Mouse (Mus musculus) lung, embryonic 16.5 days (tissue): ENCODE results near the gene Dennd2a. TPM values are rescaled to one million over a fixed set of nuclear protein-coding genes. Genes with fewer than 3 reads are reported as not detected.

Experiments
- ATAC-seq: fragments of 200-750 bp; cut with Nextera tagmentation; 2 replicates; pipeline ENCODE4 v1.8.0; 2017; ENCODE audit warnings: low read depth, mild to moderate bottlenecking, moderate library complexity
- H3K27ac ChIP-seq: fragments of 300-500 bp; sonication (generic); 2 replicates; pipeline ENCODE4 v1.5.1; 2014; ENCODE audit warnings: mild to moderate bottlenecking, control low read depth, low read length
- H3K27me3 ChIP-seq: fragments of 300-500 bp; sonication (generic); 2 replicates; pipeline ENCODE4 v1.6.1; 2014; ENCODE audit warnings: low read depth, low read length, mixed read lengths; ENCODE audit not compliant: control insufficient read depth, insufficient read depth
- H3K36me3 ChIP-seq: fragments of 300-500 bp; sonication (generic); 2 replicates; pipeline ENCODE4 v1.6.1; 2014; ENCODE audit warnings: low read length; ENCODE audit not compliant: control insufficient read depth, insufficient read depth
- H3K4me1 ChIP-seq: fragments of 300-500 bp; sonication (generic); replicated peaks from 2 replicates; pipeline ENCODE4 v1.6.1; 2014; ENCODE audit warnings: low read length, mixed read lengths; ENCODE audit not compliant: control insufficient read depth, insufficient read depth
- H3K4me2 ChIP-seq: fragments of 300-500 bp; sonication (generic); 2 replicates; pipeline ENCODE4 v1.6.1; 2014; ENCODE audit warnings: low read depth, low read length, control low read depth
- H3K4me3 ChIP-seq: fragments of 300-500 bp; sonication (generic); 2 replicates; pipeline ENCODE4 v1.5.1; 2014; ENCODE audit warnings: mild to moderate bottlenecking, low read length, control low read depth
- H3K9ac ChIP-seq: fragments of 300-500 bp; sonication (generic); 2 replicates; pipeline ENCODE4 v1.6.1; 2014; ENCODE audit warnings: low read length, control low read depth
- H3K9me3 ChIP-seq: fragments of 300-500 bp; sonication (generic); 2 replicates; pipeline ENCODE4 v1.6.1; 2016; ENCODE audit warnings: low read length; ENCODE audit not compliant: control insufficient read depth
- WGBS: fragments of 180-500 bp; shearing (Covaris S2); extraction: QIAGEN DNeasy Blood & Tissue Kit; methylation state at CpG from one replicate; pipeline ENCODE4 v1.1.7; 2014; 5-methylcytosine and 5-hydroxymethylcytosine counted together
- polyA plus RNA-seq: library from polyadenylated mRNA; unstranded; fragments of >200 nt; fragmentation: Nextera tagmentation; extraction: Ambion mirVana; gene quantifications from 2 replicates; pipeline ENCODE4 v1.2.1, GENCODE M21; 2015

Gene Dennd2a
- polyA plus RNA-seq, 1 experiment from 2014 or later: 17.3 TPM

DNA sequence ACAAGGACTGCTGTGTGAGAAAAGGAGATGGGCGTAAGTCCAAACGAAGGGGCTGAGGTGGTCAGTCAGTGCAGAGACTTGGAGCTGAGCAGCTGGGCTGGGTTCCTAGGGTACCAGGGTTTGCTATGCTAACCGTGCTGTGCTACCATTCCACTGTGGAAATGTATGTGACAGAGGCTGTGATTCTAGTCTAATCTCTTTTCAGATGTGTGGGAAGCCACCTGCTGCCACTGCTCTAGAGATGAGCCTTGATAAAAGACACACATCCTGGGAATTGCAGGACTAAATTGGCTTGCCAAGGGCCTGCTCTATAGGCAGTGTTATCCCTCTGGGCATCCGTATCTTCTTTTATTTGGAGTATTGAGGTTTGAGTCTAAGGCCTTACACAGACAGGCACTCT is 60.5 kb downstream of the Dennd2a start:
- Histone ChIP-seq H3K9ac (no peak overlapping the region), H3K4me1 (peaks cover 4% of the 10 kb centered on the region; the same call in 1 of the 2 replicates), H3K4me3 (no peak overlapping the region), H3K4me2 (no peak overlapping the region), H3K36me3 (peaks cover 21% of the 10 kb centered on the region), H3K9me3 (no peaks in the 10 kb centered on the region), H3K27ac (no peak overlapping the region), H3K27me3 (no peaks in the 10 kb centered on the region)
- 93% methylated on average over 4 of the region's 4 CpGs for WGBS
- no peak for ATAC-seq

DNA sequence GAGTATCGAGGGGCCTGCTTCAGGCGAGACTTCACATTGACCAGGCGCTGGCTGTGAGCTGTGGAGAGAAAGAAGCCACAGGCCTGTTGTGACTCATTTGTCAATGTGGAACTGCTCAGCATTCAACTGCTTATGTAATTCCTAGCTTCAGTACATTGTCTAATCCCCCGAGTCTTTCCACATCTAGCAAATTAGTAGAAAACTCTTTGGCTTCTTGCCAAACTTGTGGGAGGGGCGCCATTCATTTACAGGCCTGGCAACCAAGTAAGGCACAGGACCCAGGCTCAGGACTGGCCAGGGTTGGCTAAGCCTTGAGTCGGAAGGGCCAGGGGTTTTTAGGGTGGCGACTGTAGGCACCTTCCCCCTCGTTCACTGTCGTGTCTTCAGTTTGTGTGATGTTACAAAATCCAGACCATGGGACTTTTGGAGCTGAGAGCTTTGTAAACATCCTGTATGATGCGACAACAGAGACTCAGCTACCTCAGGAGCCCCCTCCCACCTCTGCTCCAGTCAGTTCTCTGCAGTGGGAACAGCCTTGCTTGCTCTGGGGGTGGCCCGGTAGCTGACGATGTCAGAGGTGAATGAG is 64.4 kb downstream of the Dennd2a start:
- peaks cover 4% of the 10 kb centered on the region; the same call in 1 of the 2 replicates for H3K4me1 ChIP-seq
- peaks cover 26% of the 10 kb centered on the region for H3K36me3 ChIP-seq
- peak; percentile 69 for ATAC-seq
- 64% methylated on average over 12 of the region's 12 CpGs for WGBS
- H3K4me3 ChIP-seq: no peak overlapping the region
- H3K4me2 ChIP-seq: no peak overlapping the region
- no peaks in the 10 kb centered on the region for H3K9me3 ChIP-seq
- H3K27me3 ChIP-seq: no peaks in the 10 kb centered on the region
- H3K27ac ChIP-seq: no peak overlapping the region
- H3K9ac ChIP-seq: no peak overlapping the region; the same call in 1 of the 2 replicates

DNA sequence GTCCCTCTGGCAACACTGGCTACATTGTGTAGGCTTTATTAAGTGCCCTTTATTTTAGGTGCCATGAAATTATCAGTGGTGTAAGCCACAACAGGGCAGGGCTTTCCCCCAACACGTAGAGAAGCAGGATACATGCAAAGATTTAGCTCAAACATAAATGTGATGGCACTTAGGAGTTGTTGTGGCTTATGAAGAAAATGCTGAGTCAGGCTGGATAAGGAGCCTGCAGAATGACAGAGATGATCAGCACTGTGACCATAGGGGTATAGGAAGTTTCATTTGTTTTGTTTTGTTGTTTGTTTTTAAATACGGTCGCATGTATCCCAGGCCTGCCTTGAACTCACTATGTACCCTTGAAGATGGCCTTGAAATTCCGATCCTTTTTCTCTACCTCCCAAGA is 65.5 kb downstream of the Dennd2a start:
- peaks cover 31% of the 10 kb centered on the region for H3K36me3 ChIP-seq

DNA sequence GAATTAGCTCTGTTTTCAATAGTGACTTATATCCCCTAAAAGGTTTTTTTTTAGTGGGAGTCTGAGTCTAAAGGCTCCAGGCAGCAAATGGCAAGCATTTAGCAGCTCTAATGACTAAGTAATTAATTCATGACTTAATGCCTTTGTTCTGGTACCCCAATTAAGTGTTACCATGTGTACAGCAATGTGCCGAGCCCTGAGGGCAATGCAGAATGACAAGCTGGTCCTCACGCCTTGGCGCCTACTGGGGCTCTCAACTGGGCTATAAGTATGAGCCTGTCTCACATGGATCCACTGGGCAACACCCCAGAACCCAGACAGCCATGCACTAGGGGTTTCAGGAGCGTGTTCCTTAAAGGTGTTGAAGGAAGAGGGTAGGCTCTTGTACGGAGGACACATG is 66.5 kb downstream of the Dennd2a start:
- 86% methylated on average over 5 of the region's 5 CpGs for WGBS
- Histone ChIP-seq H3K27me3 (no peaks in the 10 kb centered on the region), H3K9ac (no peak overlapping the region), H3K27ac (no peak overlapping the region), H3K4me3 (no peak overlapping the region), H3K4me1 (peaks cover 4% of the 10 kb centered on the region; the same call in 1 of the 2 replicates), H3K4me2 (no peak overlapping the region), H3K9me3 (no peaks in the 10 kb centered on the region), H3K36me3 (peaks cover 31% of the 10 kb centered on the region)
- no peak for ATAC-seq

More for the DNA sequence above, 65.5 kb downstream of the Dennd2a start:
- H3K4me3 ChIP-seq: no peak overlapping the region
- H3K4me1 ChIP-seq: peaks cover 4% of the 10 kb centered on the region; the same call in 1 of the 2 replicates
- no peaks in the 10 kb centered on the region for H3K9me3 ChIP-seq
- 84% methylated on average over 4 of the region's 4 CpGs for WGBS
- H3K27me3 ChIP-seq: no peaks in the 10 kb centered on the region
- no peak overlapping the region for H3K4me2 ChIP-seq
- no peak overlapping the region for H3K9ac ChIP-seq
- no peak overlapping the region for H3K27ac ChIP-seq
- ATAC-seq: no peak

DNA sequence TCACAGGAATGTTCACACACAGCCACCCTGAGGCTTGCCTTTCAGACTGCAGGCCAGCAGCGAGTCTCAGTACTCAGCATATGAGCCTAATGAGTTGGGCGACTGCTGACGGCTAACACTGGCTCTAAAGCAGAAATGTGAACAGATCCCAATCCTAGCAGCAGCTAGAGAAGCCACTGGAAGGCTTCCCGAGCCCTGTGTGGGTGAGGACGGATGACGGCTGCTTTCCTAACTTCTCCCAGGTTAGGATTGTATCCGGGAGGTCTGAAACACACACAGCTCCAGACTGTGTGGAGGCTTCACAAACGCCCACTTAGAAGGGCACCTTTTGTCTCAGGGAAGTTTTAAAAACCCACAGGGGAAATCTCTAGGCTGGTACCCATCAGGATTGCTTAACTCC is 69.4 kb downstream of the Dennd2a start:
- H3K36me3 ChIP-seq: peaks cover 36% of the 10 kb centered on the region
- WGBS: 89% methylated on average over 8 of the region's 8 CpGs

DNA sequence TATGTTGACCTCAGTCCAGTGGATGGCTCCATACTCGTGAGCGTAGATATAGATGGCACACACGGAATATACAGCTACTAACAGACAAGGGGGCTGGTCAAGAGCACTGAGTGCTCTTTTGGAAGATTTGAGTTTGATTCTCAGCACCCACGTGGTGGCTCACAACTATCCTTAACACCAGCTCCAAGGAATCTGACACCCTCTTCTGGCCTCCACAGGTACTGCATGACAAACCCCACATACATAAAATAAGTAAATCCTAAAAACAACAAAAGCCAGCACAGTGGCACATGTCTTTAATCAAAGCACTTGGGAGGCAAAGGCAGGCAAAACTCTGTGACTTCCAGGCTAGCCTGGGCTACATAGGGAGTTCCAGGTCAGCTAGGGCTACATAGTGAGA is 74.0 kb downstream of the Dennd2a start:
- ATAC-seq: no peak
- no peaks in the 10 kb centered on the region for H3K9me3 ChIP-seq
- H3K36me3 ChIP-seq: peaks cover 41% of the 10 kb centered on the region
- H3K27me3 ChIP-seq: no peaks in the 10 kb centered on the region
- H3K4me3 ChIP-seq: no peak overlapping the region
- no peaks in the 10 kb centered on the region for H3K4me1 ChIP-seq
- no peak overlapping the region for H3K9ac ChIP-seq
- H3K27ac ChIP-seq: no peak overlapping the region
- whole genome bisulfite sequencing: 92% methylated on average over 4 of the region's 4 CpGs
- no peak overlapping the region for H3K4me2 ChIP-seq

More for the DNA sequence above, 69.4 kb downstream of the Dennd2a start:
- no peaks in the 10 kb centered on the region for H3K9me3 ChIP-seq
- H3K4me1 ChIP-seq: peaks cover 2% of the 10 kb centered on the region; the same call in 1 of the 2 replicates
- no peak overlapping the region for H3K4me3 ChIP-seq
- H3K27ac ChIP-seq: no peak overlapping the region
- H3K4me2 ChIP-seq: no peak overlapping the region
- no peaks in the 10 kb centered on the region for H3K27me3 ChIP-seq
- ATAC-seq: no peak
- H3K9ac ChIP-seq: no peak overlapping the region

DNA sequence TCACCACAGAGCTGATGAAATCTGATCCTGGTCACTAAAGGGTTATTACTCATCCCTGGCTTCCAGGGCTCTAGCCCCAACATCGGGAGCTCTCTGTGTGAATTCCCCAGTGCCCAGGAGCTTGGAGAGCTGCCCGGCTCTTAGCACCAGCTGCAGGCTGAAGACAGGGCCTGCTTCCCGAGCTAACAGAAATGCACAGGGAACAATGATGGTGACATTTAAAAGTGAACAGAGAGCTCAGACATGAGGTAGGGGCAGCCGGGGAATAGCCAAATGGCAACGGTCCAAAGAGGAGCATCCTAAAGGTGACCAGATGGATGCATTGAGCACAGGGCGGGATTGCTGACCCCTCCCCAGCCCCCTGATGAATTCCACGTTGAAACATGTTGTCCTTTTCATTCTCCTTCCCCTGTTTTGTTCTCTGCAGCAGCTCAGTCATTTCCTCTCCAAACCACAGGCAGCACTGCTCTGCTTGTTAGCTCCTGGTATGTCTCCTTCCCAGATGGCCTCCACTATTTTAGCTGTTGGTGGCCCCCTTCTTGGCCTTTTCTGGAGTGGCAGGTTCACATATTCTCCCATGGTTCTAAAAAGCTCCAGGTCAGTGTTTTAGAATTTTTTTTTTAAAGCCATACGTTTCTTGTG is 79.0 kb downstream of the Dennd2a start:
- Histone ChIP-seq H3K36me3 (peaks cover 22% of the 10 kb centered on the region), H3K9ac (no peak overlapping the region), H3K4me1 (peaks cover 23% of the 10 kb centered on the region), H3K27me3 (no peaks in the 10 kb centered on the region), H3K4me3 (no peak overlapping the region), H3K27ac (no peak overlapping the region), H3K4me2 (no peak overlapping the region), H3K9me3 (no peaks in the 10 kb centered on the region)
- no peak for ATAC-seq
- 43% methylated on average over 8 of the region's 8 CpGs for WGBS

DNA sequence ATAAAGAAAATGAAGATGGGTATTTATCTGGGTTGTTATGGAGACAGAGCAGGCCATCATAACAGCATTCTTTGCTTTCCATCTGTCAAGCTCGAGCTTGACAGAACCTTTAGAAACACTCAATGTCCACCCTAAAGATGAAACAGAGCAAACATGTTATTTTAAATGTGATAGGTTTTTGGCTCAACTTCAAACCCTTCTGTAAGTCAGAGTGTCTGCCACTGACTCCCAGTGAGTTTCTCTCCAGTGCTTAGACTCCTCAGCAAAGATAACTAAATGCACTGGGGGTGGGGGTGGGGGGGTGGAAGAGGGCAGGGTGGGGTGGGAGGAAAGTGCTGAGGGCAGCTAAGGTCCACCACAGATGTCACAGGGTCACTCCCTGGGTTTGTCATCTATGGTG is 81.0 kb downstream of the Dennd2a start:
- Histone ChIP-seq H3K4me1 (peaks cover 23% of the 10 kb centered on the region), H3K4me3 (no peak overlapping the region), H3K9me3 (no peaks in the 10 kb centered on the region), H3K4me2 (no peak overlapping the region), H3K27ac (peak overlapping the region; percentile 48; the same call in 1 of the 2 replicates), H3K9ac (no peak overlapping the region), H3K27me3 (no peaks in the 10 kb centered on the region), H3K36me3 (peaks cover 10% of the 10 kb centered on the region)
- 35% methylated on average over 1 of the region's 1 CpGs for WGBS
- peak; percentile 50 for ATAC-seq

DNA sequence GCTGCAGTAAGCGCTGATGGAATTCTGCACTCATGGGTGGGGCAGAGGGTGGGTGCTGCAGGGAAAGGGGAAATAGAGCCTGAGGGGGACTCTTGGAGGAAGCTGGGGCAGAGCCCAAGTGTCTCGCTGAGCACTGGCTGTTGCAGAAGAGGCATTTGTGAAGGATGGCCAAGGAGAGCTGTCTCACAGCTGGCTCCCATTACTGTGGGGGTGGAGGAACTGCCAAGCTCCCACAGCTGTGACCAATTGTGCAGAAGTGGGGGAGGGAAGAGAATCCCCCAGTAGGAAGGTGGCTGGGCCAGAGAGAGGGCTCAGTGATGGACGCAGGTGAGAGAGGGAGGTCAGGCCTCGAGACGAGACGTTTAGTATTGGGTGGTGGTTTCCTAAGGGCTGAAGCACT is 83.2 kb downstream of the Dennd2a start:
- Histone ChIP-seq H3K27me3 (no peaks in the 10 kb centered on the region), H3K4me3 (no peak overlapping the region), H3K9me3 (no peaks in the 10 kb centered on the region), H3K27ac (no peak overlapping the region), H3K4me2 (no peak overlapping the region), H3K4me1 (peaks cover 23% of the 10 kb centered on the region), H3K36me3 (peaks cover 7% of the 10 kb centered on the region; the same call in 1 of the 2 replicates), H3K9ac (no peak overlapping the region)
- WGBS: 38% methylated on average over 6 of the region's 6 CpGs
- ATAC-seq: peak; percentile 73
